Mouse (Mus musculus): ENCODE data around the gene Mei4. TPM values are rescaled to one million over a fixed set of nuclear protein-coding genes. Genes with fewer than 3 reads are reported as not detected.

The Mei4 gene
- 0.36 TPM for polyA plus RNA-seq (2017; shearing (Covaris generic))

DNA sequence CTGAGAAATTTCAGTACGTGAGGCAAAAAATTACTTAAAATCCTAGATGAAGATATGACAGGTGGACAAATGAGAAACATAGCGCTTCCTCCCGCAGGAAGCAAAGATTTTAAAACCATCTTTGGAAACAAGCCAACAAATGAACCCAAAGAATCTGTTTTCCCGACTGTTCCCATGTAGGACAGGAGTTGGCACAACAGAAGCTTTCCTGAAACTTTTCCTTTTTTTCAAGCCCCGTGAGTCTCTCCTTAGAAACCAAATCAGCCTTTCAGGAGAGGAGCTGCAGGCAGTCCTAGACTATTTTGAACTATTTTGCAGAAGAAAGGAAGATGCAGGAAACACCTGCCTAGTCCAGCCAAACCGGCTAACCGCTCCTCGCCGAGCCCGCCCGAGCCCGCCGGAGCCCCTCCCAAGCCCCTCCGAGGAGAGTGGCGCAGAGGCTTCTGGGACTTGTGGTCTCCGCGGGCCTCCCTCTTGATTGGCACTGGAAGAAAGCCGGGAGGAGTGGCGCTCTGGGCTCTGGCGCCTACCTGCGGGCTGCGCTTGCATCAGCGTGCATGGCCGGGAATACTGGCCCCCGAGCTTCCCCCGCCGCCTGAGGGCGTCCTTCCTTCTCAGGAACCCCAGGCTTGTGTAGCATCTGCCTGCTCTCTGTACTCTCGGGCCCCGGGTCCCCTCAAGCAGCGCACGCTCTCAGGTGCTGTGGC, at the start of gene Mei4:
Mei4 (plus strand) TSS at position 490 of the 707 bp plus-strand sequence.

Other genes with a start within 250 kb of the Mei4 start
- not detected for gene Htr1b, start 229.8 kb upstream of the Mei4 start, polyA plus RNA-seq (2017; shearing (Covaris generic))

Measured in effector memory CD4-positive, alpha-beta T cell, adult 5 months (primary cell).